Mouse (Mus musculus) CH12.LX (cell line): ENCODE measurements around the gene Rps25. TPM values are rescaled to one million over a fixed set of nuclear protein-coding genes. Genes with fewer than 3 reads are reported as not detected.

ENCODE experiments used
- DNase-seq: peaks from one replicate; pipeline ENCODE4 v3.0.0-alpha.2; 2013; ENCODE audit errors: extremely low read depth
- H3K27ac ChIP-seq: 2 replicates; pipeline ENCODE4 v1.5.1; 2012; ENCODE audit warnings: low read depth, mild to moderate bottlenecking, control low read depth, moderate library complexity; ENCODE audit not compliant: insufficient read depth
- H3K27me3 ChIP-seq: replicated peaks from 2 replicates; pipeline ENCODE3; 2012; ENCODE audit warnings: inconsistent platforms
- H3K36me3 ChIP-seq, 2 experiments: replicated peaks in 1 of 2; 2 replicates each; pipeline versions ENCODE3 to v1.6.1; 2012; ENCODE audit warnings: inconsistent platforms in 1 of 2, low read length in 1 of 2, mild to moderate bottlenecking in 1 of 2, mixed read lengths in 1 of 2, moderate library complexity in 1 of 2; ENCODE audit not compliant: control insufficient read depth in 1 of 2, insufficient read depth in 1 of 2
- H3K4me1 ChIP-seq, 2 experiments: 2 replicates each; pipeline ENCODE4 v1.6.1; 2012; ENCODE audit warnings: inconsistent platforms in 1 of 2, moderate library complexity in 1 of 2; ENCODE audit not compliant: insufficient read depth in 2 of 2, control insufficient read depth in 1 of 2
- H3K4me2 ChIP-seq: 2 replicates; pipeline ENCODE4 v1.6.1; 2012; ENCODE audit warnings: low read depth, mild to moderate bottlenecking, control low read depth; ENCODE audit not compliant: poor library complexity, insufficient read depth, severe bottlenecking
- H3K4me3 ChIP-seq, 3 experiments: fragments of 150-350 bp in 1 of 3; sonication (generic) in 1 of 3; replicated peaks in 1 of 3; 2 replicates each; pipeline versions ENCODE3 to v1.5.1; 2011 to 2012; ENCODE audit warnings: low read depth in 2 of 3, low read length in 2 of 3, mild to moderate bottlenecking in 2 of 3, moderate library complexity in 2 of 3, control low read depth in 1 of 3, improper control_type of control experiment in 1 of 3, inconsistent platforms in 1 of 3, mixed read lengths in 1 of 3; ENCODE audit not compliant: poor library complexity in 1 of 3
- H3K79me2 ChIP-seq: replicated peaks from 2 replicates; pipeline ENCODE4 v1.6.1; 2012; ENCODE audit warnings: mild to moderate bottlenecking, moderate library complexity; ENCODE audit not compliant: control insufficient read depth, poor library complexity, insufficient read depth, severe bottlenecking; ENCODE audit errors: extremely low read depth
- H3K9ac ChIP-seq: 2 replicates; pipeline ENCODE4 v1.6.1; 2012; ENCODE audit warnings: low read depth, mild to moderate bottlenecking, control low read depth, moderate library complexity; ENCODE audit not compliant: insufficient read depth
- H3K9me3 ChIP-seq: replicated peaks from 2 replicates; pipeline ENCODE3; 2012; ENCODE audit warnings: low read length, inconsistent platforms, mixed read lengths
- CTCF ChIP-seq, 2 experiments: IDR thresholded peaks in 1 of 2; conservative IDR thresholded peaks in 1 of 2; 2 replicates each; pipeline ENCODE4 v1.5.1; 2011 to 2012; ENCODE audit warnings: low read depth in 2 of 2, low read length in 2 of 2, improper control_type of control experiment in 1 of 2, inconsistent platforms in 1 of 2, mild to moderate bottlenecking in 1 of 2, moderate library complexity in 1 of 2
- MXI1 ChIP-seq: IDR thresholded peaks from 2 replicates; pipeline ENCODE4 v1.6.1; 2011; ENCODE audit warnings: mild to moderate bottlenecking, low read depth, low read length, improper control_type of control experiment
- MYC ChIP-seq: IDR thresholded peaks from 2 replicates; pipeline ENCODE4 v1.6.1; 2011; ENCODE audit warnings: low read depth, mild to moderate bottlenecking, improper control_type of control experiment, low read length
- NRF1 ChIP-seq: IDR thresholded peaks from 2 replicates; pipeline ENCODE4 v1.6.1; 2014; ENCODE audit warnings: low read depth, mild to moderate bottlenecking, inconsistent platforms, low read length, improper control_type of control experiment, moderate library complexity
- POLR2A ChIP-seq: IDR thresholded peaks from 2 replicates; pipeline ENCODE4 v1.6.1; 2011; ENCODE audit warnings: low read depth, mild to moderate bottlenecking, improper control_type of control experiment, low read length
- POLR2AphosphoS2 ChIP-seq: IDR thresholded peaks from 2 replicates; pipeline ENCODE4 v1.6.1; 2011; ENCODE audit warnings: low read depth, low read length, improper control_type of control experiment
- RAD21 ChIP-seq: IDR thresholded peaks from 2 replicates; pipeline ENCODE4 v1.6.1; 2011; ENCODE audit warnings: low read depth, mild to moderate bottlenecking, low read length, improper control_type of control experiment, moderate library complexity
- ZMIZ1 ChIP-seq: IDR thresholded peaks from 2 replicates; pipeline ENCODE4 v1.6.1; 2012; ENCODE audit warnings: low read depth, mild to moderate bottlenecking, inconsistent platforms, low read length, improper control_type of control experiment
- dilution Hi-C: fragments of 300-500 bp; cut with MboI; formaldehyde crosslinking; loops from 2 replicates; pipeline ENCODE4 v1.14.3; 2020; ENCODE audit warnings: low sequenced_read_pairs; ENCODE audit not compliant: extremely low pct_unique_long_range_greater_than_20kb, extremely low pct_ligation_motif_present
- in situ Hi-C: fragments of 300-500 bp; cut with MboI; formaldehyde crosslinking; loops from 3 replicates; pipeline ENCODE4 v1.14.3; 2019; ENCODE audit warnings: low sequenced_read_pairs, low pct_ligation_motif_present, low pct_unique_long_range_greater_than_20kb, mixed read lengths
- polyA plus RNA-seq: library from polyadenylated mRNA; unstranded; fragments of >175 nt; gene quantifications from 2 replicates; pipeline ENCODE4 v1.2.1, GENCODE M21; 2012; ENCODE audit warnings: low read depth; ENCODE audit not compliant: insufficient read length
- total RNA-seq, 2 experiments: library from RNA; depleted of rRNA; stranded (reverse); fragments of 300-350 nt in 1 of 2; fragments of >200 nt in 1 of 2; gene quantifications; 2 replicates each; pipeline ENCODE4 v1.2.3; 2012 to 2014

The Rps25 gene
- total and polyA plus RNA-seq, 3 experiments, result 2,535 to 3,378 (median 3,250) TPM

DNA sequence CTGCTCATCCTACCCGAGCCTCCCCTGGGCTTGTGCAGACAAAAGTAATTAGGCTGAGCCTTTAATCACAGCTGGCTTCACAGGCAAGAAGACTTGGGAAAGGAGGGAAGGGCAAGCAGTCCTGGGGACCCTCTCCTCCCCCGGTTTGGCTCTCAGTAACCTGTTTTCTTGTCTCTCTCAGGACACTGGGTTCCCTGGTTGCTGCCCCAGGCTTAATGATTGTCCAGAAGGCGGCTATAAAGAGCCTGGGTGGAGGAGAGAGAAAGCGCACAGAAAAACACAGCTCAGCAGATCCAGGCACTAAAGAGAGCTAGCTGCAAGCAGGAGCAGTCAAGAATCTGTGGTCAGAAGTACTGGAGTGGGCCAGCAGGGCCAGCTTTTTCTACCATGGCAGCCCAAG, 8.9 kb upstream of the Rps25 start:
- Histone ChIP-seq H3K79me2 (no peaks in the 10 kb centered on the region), H3K4me1 (peaks cover 10 to 75% of the 10 kb centered on the region in 2 experiments), H3K9me3 (no peaks in the 10 kb centered on the region), H3K9ac (no peak overlapping the region), H3K4me3 (peak overlapping the region in 1 of 3 experiments; percentile 80), H3K27ac (no peak overlapping the region), H3K4me2 (no peak overlapping the region), H3K36me3 (peaks cover 30 to 50% of the 10 kb centered on the region in 2 experiments), H3K27me3 (no peaks in the 10 kb centered on the region)
- no peak for TF ChIP-seq CTCF (conservative IDR thresholded peaks at IDR 0.05 in 1 of 2, IDR thresholded peaks at IDR 0.05 in 1 of 2; ENCODE audit: low read depth in 2 of 2, low read length in 2 of 2)
- no peak for TF ChIP-seq NRF1
- in situ Hi-C loops (loop anchor here (5.0 kb wide), 1 partner anchor 56 kb away; the partner anchor contains the start of gene Hmbs), dilution Hi-C loops (no loop called here)
- DNase-seq, result no peak

DNA sequence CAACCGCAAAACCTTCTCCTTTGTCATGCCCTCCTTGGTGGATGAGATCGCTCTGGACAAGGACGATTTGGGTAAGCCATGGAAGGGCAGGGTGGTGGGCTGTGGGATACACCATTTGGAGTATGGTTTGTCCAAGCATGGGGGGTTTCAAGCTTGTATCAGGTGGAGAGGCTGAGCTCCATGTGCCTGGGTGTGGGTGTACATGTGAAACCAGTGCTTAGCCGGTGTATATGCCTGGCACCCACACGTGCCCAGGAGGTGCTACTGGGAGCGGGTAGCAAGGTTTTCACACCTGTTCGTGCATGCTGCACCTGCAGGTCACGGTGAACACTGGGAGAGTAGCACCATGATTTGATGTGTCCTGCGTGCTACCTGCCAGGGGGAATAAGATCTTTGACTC, 8.4 kb upstream of the Rps25 start:
- Histone ChIP-seq H3K27me3 (no peaks in the 10 kb centered on the region), H3K4me1 (peaks cover 10 to 73% of the 10 kb centered on the region in 2 experiments), H3K9me3 (no peaks in the 10 kb centered on the region), H3K79me2 (no peaks in the 10 kb centered on the region), H3K36me3 (peaks cover 34 to 53% of the 10 kb centered on the region in 2 experiments), H3K9ac (no peak overlapping the region), H3K27ac (no peak overlapping the region), H3K4me2 (no peak overlapping the region), H3K4me3 (no peak overlapping the region)
- TF ChIP-seq MXI1 (no peak), POLR2AphosphoS2 (no peak), RAD21 (no peak)
- in situ Hi-C loops, result loop anchor here (5.0 kb wide), 1 partner anchor 56 kb away; the partner anchor contains the start of gene Hmbs
- dilution Hi-C loops, result no loop called here
- DNase-seq, result no peak

DNA sequence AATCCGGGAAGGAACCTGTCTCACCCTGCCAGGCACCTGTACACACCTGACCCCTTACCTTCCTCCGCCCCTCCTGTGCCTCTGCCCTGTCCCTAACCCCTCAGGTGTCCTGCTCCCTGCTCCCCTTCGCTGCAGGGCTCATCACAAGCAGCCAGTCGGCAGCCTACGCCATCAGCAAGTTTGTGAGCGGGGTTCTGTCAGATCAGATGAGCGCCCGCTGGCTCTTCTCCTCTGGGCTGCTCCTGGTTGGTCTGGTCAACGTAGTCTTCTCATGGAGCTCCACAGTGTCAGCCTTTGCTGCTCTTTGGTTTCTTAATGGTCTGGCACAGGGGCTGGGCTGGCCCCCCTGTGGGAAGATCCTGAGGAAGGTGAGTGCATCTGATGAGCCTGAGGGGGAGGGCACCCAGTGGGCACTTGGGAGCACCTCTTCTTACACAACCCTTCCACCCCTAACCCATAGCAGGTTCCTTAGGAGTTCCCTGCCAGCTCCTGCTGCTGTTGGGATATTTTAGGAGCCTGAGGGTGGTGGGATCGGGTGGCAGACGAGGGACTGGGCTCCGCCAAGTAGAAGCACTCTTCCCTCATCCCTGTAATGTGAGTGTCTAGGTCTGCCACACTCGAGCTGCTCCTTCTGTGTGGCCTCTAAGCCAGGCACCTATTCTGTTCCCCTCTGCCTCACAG, 7.7 kb upstream of the Rps25 start:
- Histone ChIP-seq H3K4me1 (peaks cover 10 to 79% of the 10 kb centered on the region in 2 experiments), H3K27me3 (no peaks in the 10 kb centered on the region), H3K9me3 (no peaks in the 10 kb centered on the region), H3K4me2 (no peak overlapping the region), H3K9ac (no peak overlapping the region), H3K36me3 (peaks cover 40 to 60% of the 10 kb centered on the region in 2 experiments), H3K27ac (peak overlapping the region; percentile 11; the same call in 1 of the 2 replicates), H3K79me2 (no peaks in the 10 kb centered on the region; the same call in 1 of the 2 replicates), H3K4me3 (no peak overlapping the region)
- in situ Hi-C loops (loop anchor here (5.0 kb wide), 1 partner anchor 57 kb away; the partner anchor contains the start of gene Hmbs), dilution Hi-C loops (no loop called here)
- no peak for DNase-seq
- TF ChIP-seq POLR2A (no peak), MYC (no peak), MXI1 (no peak), ZMIZ1 (no peak)
